Mouse (Mus musculus) embryonic facial prominence, embryonic 15.5 days (tissue): Measurements from ENCODE around the gene Hoxc12. TPM values are rescaled to one million over a fixed set of nuclear protein-coding genes. Genes with fewer than 3 reads are reported as not detected.
A peak's percentile ranks its signal among the peaks of the same experiment; 100 is the strongest.

ENCODE experiments used
- ATAC-seq: fragments of 200-750 bp; cut with Nextera tagmentation; 2 replicates; pipeline ENCODE4 v1.8.0; 2017; ENCODE audit warnings: low read depth, moderate TSS enrichment; ENCODE audit not compliant: insufficient number of reproducible peaks, low FRiP score, low TSS enrichment
- H3K27ac ChIP-seq: fragments of 300-500 bp; sonication (generic); replicated peaks from 2 replicates; pipeline ENCODE4 v1.5.1; 2015; ENCODE audit warnings: mild to moderate bottlenecking, inconsistent platforms
- H3K27me3 ChIP-seq: fragments of 300-500 bp; sonication (generic); 2 replicates; pipeline ENCODE4 v1.6.1; 2015; ENCODE audit warnings: inconsistent platforms
- H3K36me3 ChIP-seq: fragments of 300-500 bp; sonication (generic); 2 replicates; pipeline ENCODE4 v1.6.1; 2015; ENCODE audit warnings: mild to moderate bottlenecking, inconsistent platforms
- H3K4me1 ChIP-seq: fragments of 300-500 bp; sonication (generic); 2 replicates; pipeline ENCODE4 v1.6.1; 2015; ENCODE audit warnings: inconsistent platforms
- H3K4me2 ChIP-seq: fragments of 300-500 bp; sonication (generic); replicated peaks from 2 replicates; pipeline ENCODE4 v1.6.1; 2015; ENCODE audit warnings: mild to moderate bottlenecking, inconsistent platforms
- H3K4me3 ChIP-seq: fragments of 300-500 bp; sonication (generic); replicated peaks from 2 replicates; pipeline ENCODE4 v1.5.1; 2015; ENCODE audit warnings: mild to moderate bottlenecking, inconsistent platforms
- H3K9ac ChIP-seq: fragments of 300-500 bp; sonication (generic); 2 replicates; pipeline ENCODE4 v1.6.1; 2015; ENCODE audit warnings: inconsistent platforms
- H3K9me3 ChIP-seq: fragments of 300-500 bp; sonication (generic); replicated peaks from 2 replicates; pipeline ENCODE4 v1.6.1; 2016; ENCODE audit warnings: inconsistent platforms
- WGBS: fragments of 180-500 bp; shearing (Covaris S2); methylation state at CpG from one replicate; pipeline ENCODE4 v1.1.7; 2015; 5-methylcytosine and 5-hydroxymethylcytosine counted together
- polyA plus RNA-seq: library from polyadenylated mRNA; unstranded; fragments of >200 nt; fragmentation: Nextera tagmentation; extraction: Ambion mirVana; gene quantifications from 2 replicates; pipeline ENCODE4 v1.2.1, GENCODE M21; 2015

Gene Hoxc12
- polyA plus RNA-seq, 1 experiment from 2014 or later, result 0.21 TPM

DNA sequence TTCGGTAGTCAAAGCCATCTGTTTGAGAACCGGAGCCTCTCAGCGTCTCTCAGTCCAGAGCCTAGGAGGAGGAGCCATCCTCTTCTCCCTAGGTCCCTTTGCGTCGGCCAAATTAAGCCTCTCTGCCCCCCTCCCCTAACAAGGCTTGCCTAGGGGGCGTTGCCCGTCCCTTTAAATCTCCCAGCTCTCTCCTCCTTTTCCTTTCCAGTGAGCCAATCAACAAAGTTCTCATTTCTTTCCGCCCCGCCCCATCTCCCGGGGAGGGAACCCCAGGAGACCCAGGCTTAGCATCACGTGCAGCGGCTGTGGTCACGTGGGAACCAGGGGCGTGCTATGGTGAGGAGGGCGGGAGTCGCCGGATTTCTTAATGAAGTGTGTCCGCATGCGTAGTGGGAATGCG, 15.9 kb upstream of the Hoxc12 start:
- H3K36me3 ChIP-seq, result no peaks in the 10 kb centered on the region
- no peak overlapping the region for H3K27ac ChIP-seq
- peaks cover 16% of the 10 kb centered on the region for H3K4me1 ChIP-seq
- no peaks in the 10 kb centered on the region for H3K9me3 ChIP-seq
- H3K4me2 ChIP-seq, result peak overlapping the region; percentile 44
- H3K27me3 ChIP-seq, result peaks cover 94% of the 10 kb centered on the region
- ATAC-seq, result peak; percentile 68; the same call in 1 of the 2 replicates
- H3K4me3 ChIP-seq, result peak overlapping the region; percentile 37
- no peak overlapping the region for H3K9ac ChIP-seq
- whole genome bisulfite sequencing, result 2% methylated on average over 17 of the region's 20 CpGs

DNA sequence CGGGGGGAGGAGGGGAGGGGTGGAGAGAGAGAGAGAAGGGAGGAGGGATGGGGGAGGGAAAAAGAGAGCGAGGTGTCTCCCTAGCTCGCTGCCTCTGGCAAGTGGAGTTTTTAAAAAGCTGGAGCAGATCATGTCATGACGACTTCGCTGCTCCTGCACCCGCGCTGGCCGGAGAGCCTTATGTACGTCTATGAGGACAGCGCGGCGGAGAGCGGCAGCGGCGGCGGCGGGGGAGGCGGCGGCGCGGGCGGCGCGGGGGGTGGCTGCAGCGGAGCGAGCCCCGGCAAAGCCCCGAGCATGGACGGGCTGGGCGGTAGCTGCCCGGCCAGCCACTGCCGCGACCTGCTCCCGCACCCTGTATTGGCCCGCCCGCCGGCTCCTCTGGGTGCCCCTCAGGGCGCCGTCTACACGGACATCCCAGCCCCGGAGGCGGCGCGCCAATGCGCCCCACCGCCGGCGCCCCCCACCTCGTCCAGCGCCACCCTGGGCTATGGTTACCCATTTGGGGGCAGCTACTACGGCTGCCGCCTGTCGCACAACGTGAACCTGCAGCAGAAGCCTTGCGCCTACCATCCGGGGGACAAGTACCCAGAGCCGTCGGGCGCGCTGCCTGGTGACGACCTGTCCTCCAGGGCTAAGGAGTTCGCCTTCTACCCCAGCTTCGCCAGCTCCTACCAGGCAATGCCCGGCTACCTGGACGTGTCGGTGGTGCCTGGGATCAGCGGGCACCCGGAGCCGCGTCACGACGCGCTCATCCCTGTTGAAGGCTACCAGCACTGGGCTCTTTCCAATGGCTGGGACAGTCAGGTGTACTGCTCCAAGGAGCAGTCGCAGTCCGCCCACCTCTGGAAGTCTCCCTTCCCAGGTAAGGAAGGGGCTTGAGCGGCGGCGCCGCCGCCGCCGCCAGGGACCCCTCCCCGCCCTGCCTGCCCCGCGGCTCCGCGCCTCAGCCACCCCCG, 15.2 kb upstream of the Hoxc12 start, which contains the start of gene Hoxc13:
Hoxc13 (plus strand) TSS at position 51 of the 959 bp plus-strand sequence.
- Histone ChIP-seq H3K9ac (no peak within 1 kb of the TSS), H3K4me2 (peak within 1 kb of the TSS; percentile 44), H3K27ac (no peak within 1 kb of the TSS), H3K4me1 (peaks cover 16% of the 10 kb centered on the region), H3K9me3 (no peaks in the 10 kb centered on the region), H3K4me3 (peak within 1 kb of the TSS; percentile 37), H3K36me3 (no peaks in the 10 kb centered on the region), H3K27me3 (peaks cover 94% of the 10 kb centered on the region)
- WGBS, result under 1% methylated on average over 54 of the region's 88 CpGs
- ATAC-seq, result peak; percentile 39; the same call in 1 of the 2 replicates

DNA sequence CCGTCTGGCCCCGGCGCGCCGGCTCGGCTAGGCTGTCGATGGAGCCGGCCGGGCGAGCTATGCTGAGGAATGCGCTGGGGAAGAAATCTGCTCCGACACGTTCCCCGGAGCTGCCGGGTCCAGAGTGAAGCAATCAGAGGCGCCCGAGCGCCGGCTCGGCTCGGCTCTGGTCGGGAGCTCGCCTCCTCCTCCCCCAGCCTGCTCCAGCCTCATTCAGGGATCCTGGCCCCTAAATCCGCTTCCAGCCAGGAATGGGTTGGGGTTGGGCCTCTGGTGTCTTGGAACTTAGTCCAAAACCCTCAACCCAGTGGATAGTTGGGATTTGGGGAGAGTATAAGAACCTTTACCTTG, 14.6 kb upstream of the Hoxc12 start:
- ATAC-seq, result peak; percentile 66; the same call in 1 of the 2 replicates
- WGBS, result under 1% methylated on average over 24 of the region's 24 CpGs
- Histone ChIP-seq H3K27ac (no peak overlapping the region), H3K4me1 (peaks cover 16% of the 10 kb centered on the region), H3K27me3 (peaks cover 94% of the 10 kb centered on the region), H3K9ac (no peak overlapping the region), H3K36me3 (no peaks in the 10 kb centered on the region), H3K4me3 (peak overlapping the region; percentile 37), H3K9me3 (no peaks in the 10 kb centered on the region), H3K4me2 (peak overlapping the region; percentile 44)

DNA sequence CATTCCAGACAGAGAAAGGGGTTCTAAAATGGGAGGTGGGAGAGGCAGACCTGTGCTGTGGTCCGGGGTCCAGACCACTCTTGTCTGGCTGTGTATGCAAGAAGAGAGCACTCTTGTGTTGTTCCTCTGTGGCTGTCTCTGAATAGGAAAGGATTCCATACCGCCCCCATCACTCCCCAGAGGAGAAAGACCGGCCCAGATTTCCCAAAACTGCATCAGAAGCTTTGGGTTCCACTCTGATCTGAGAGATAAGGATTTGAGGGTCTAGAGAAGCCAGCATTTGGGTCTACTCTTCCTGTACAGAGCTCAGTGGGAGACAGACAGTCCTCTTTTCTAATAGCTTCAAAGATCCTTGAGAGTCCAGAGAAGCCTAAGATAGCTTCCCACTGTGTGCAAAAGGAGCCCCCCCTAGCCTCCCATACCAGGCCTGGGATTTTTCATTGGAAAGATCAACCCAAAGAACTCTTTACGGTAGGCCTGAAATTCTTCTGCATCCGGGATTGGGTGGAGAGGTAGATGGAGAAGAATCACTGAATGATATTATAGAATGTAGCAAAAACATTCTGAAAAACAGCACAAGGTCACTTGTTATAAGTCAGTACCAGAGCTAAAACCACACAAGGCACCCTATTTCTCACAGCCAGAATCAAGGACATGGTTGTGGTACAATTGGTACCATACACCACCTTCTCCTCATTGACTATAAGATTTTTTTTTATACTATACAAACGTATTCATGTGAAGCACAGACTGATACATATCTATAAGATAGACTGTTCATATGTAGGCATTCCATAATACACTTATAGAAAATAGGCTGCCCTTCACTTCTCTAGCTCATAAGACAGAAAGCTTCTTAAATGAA, 13.7 kb upstream of the Hoxc12 start:
- H3K36me3 ChIP-seq, result no peaks in the 10 kb centered on the region
- WGBS, result 19% methylated on average over 6 of the region's 6 CpGs
- H3K4me3 ChIP-seq, result no peak overlapping the region
- H3K9me3 ChIP-seq, result no peaks in the 10 kb centered on the region
- no peak overlapping the region for H3K4me2 ChIP-seq
- H3K4me1 ChIP-seq, result peaks cover 16% of the 10 kb centered on the region
- no peak overlapping the region for H3K27ac ChIP-seq
- ATAC-seq, result no peak
- no peak overlapping the region for H3K9ac ChIP-seq
- peaks cover 94% of the 10 kb centered on the region for H3K27me3 ChIP-seq

DNA sequence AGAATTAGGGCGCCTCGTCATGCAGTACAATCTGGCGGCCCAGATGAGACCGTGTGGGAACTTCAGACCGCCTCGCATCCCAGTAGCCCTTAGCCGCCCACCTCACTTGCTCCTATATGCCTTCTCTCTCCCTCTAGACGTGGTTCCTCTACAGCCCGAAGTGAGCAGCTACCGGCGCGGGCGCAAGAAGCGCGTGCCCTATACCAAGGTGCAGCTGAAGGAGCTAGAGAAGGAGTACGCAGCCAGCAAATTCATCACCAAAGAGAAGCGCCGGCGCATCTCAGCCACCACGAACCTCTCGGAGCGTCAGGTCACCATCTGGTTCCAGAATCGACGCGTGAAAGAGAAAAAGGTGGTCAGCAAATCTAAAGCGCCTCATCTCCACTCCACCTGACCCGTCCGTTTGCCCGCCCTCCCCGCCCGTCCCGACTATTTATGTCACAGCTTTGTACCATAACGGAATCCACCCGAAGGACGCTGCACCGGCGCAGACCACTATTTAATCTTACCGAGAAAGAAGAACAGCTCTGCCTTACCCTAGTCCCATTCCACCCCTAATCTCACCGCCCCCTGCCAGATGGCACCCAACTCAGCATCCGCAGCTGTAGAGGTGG, 9.4 kb upstream of the Hoxc12 start:
- no peaks in the 10 kb centered on the region for H3K9me3 ChIP-seq
- ATAC-seq, result no peak
- H3K27ac ChIP-seq, result no peak overlapping the region
- H3K36me3 ChIP-seq, result no peaks in the 10 kb centered on the region
- no peak overlapping the region for H3K9ac ChIP-seq
- 16% methylated on average over 40 of the region's 40 CpGs for WGBS
- no peak overlapping the region for H3K4me2 ChIP-seq
- no peaks in the 10 kb centered on the region for H3K4me1 ChIP-seq
- H3K27me3 ChIP-seq, result peaks cover 95% of the 10 kb centered on the region
- H3K4me3 ChIP-seq, result no peak overlapping the region

DNA sequence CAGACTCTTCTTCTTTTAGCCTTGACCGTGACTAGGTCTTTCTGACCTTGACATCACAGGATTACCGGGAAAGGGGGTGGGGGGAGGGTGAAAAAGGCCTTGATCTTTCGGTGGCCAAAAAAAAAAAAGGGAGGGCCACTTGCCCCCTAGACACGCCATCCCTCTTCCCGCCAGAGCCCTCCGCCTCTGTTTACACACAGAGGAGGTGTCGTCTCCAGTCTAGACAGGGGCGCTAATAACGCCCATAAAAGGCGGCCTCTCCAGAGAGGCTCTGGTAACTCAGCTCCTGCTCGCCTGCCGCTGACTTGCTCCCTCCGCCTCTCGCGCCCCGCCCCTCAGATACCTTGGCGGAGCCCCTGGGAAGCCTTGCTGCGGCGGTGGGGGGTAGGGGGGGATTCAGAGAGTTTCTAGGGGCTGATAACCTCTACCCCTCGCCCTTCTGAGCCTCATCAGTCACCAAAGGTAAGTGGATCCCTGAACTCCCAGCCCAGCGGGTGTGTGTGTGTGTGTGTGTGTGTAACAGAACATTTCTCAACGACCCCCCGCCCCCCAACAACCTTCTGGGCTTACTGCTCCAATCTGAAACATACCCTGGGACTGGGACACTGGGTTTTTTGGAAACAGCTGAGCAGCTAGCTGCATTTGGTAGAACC, 4.7 kb upstream of the Hoxc12 start:
- WGBS, result under 1% methylated on average over 23 of the region's 23 CpGs
- Histone ChIP-seq H3K9ac (no peak overlapping the region), H3K27ac (no peak overlapping the region), H3K4me1 (peaks cover 5% of the 10 kb centered on the region; the same call in 1 of the 2 replicates), H3K9me3 (no peaks in the 10 kb centered on the region), H3K4me2 (no peak overlapping the region), H3K36me3 (no peaks in the 10 kb centered on the region), H3K27me3 (peaks cover 99% of the 10 kb centered on the region), H3K4me3 (no peak overlapping the region)
- no peak for ATAC-seq

DNA sequence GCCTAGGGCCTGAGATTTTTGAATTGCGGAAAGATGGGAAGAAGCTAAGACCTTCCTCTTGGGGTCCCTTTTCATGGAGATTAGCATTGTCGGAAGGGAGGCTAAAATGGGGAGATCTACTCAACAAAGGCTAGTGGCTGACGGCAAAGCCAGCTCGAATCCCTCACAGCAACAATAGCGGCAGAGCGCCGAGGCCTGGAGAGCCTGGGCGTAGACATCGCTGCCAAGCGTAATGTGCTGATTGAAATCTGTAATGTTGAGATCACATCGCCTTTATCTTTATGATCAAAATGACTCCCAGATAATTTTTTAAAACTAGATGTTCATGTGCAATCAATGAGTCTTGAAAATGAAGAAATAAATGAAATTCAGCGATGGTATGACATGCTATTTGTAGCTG, 2.1 kb upstream of the Hoxc12 start:
- no peak overlapping the region for H3K4me2 ChIP-seq
- H3K4me1 ChIP-seq, result peaks cover 8% of the 10 kb centered on the region; the same call in 1 of the 2 replicates
- no peak overlapping the region for H3K9ac ChIP-seq
- peaks cover 99% of the 10 kb centered on the region for H3K27me3 ChIP-seq
- no peak for ATAC-seq
- H3K9me3 ChIP-seq, result no peaks in the 10 kb centered on the region
- H3K4me3 ChIP-seq, result peak overlapping the region; percentile 20; the same call in 1 of the 2 replicates
- 2% methylated on average over 12 of the region's 12 CpGs for WGBS
- H3K36me3 ChIP-seq, result no peaks in the 10 kb centered on the region
- H3K27ac ChIP-seq, result no peak overlapping the region

DNA sequence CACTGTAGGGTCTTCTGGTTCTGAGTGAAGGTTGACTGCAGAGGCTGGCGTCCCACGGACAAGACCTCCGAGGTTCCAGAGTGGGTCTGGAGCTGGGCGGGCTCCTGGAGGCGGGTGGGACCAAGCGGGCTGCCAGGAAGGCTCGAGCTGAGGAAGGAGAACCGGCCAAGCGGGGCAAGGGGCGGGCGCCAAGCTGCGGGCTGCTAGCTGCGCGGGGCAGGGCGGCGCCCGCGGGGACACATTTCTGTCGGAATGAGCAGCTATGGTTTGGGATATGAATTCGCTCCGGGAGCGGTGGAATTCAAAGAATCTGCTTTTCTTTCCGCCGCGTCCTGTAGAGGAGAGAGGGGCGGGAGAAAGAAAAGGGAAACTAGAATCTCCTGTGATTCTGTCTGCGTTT, 1.7 kb upstream of the Hoxc12 start:
- no peak for ATAC-seq
- WGBS, result under 1% methylated on average over 27 of the region's 27 CpGs

DNA sequence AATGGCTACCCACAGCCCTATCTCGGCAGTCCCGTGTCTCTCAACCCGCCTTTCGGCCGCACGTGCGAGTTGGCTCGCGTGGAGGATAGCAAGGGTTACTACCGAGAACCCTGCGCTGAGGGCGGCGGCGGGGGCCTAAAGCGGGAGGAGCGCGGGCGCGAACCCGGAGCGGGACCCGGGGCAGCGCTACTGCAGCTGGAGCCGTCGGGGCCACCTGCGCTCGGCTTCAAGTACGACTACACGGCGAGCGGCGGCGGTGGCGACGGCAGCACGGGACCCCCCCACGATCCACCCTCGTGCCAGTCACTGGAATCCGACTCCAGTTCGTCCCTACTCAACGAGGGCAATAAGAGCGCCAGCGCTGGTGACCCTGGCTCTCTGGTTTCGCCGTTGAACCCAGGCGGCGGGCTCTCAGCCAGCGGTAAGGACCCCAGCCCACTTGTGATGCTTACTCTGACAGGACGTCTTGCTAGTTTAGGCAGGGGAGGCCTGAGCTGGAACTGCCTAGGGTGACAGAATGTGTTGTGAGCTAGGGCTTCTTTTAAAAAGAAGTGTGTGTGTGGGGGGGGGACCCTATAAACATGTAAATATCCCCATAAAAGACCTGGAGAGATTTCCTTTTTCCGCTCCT, 594 bp downstream of the Hoxc12 start:
- no peak overlapping the region for H3K9ac ChIP-seq
- peak overlapping the region; percentile 10; the same call in 1 of the 2 replicates for H3K4me3 ChIP-seq
- H3K27me3 ChIP-seq, result peaks cover 99% of the 10 kb centered on the region
- H3K4me1 ChIP-seq, result peaks cover 8% of the 10 kb centered on the region; the same call in 1 of the 2 replicates
- 2% methylated on average over 50 of the region's 50 CpGs for WGBS
- H3K4me2 ChIP-seq, result no peak overlapping the region
- no peaks in the 10 kb centered on the region for H3K9me3 ChIP-seq
- H3K27ac ChIP-seq, result no peak overlapping the region
- no peak for ATAC-seq
- no peaks in the 10 kb centered on the region for H3K36me3 ChIP-seq

More for the DNA sequence above, 1.7 kb upstream of the Hoxc12 start:
- Histone ChIP-seq H3K4me1 (peaks cover 8% of the 10 kb centered on the region; the same call in 1 of the 2 replicates), H3K27me3 (peaks cover 99% of the 10 kb centered on the region), H3K9me3 (no peaks in the 10 kb centered on the region), H3K4me2 (peak overlapping the region; percentile 33; the same call in 1 of the 2 replicates), H3K36me3 (no peaks in the 10 kb centered on the region), H3K9ac (no peak overlapping the region), H3K27ac (no peak overlapping the region), H3K4me3 (peak overlapping the region; percentile 20)
